Comparison of ENCODE assay signal across 19 mouse cellular contexts in genomic region chr12:77799134-77799770, GRCm38 (mm10).
A peak's percentile ranks its signal among the peaks of the same experiment; 100 is the strongest.
DNase-seq lines count a peak whose midpoint lies in the region; ATAC-seq and TF ChIP-seq lines count a peak whose summit lies in the region.
"Had no signal": no experiment of that assay in that cellular context is flagged by ENCODE, and none has a peak within 500 bp of the region (broad histone marks: within the 10 kb centered on the region; RNA-seq: fewer than 3 reads in every experiment).

No protein-coding gene starts in this region.

- WGBS in kidney, embryonic 14.5 days = 60% methylated on average over 12 of the region's 12 CpGs
- 22% methylated on average over 12 of the region's 12 CpGs for WGBS in forebrain, embryonic 16.5 days
- WGBS in midbrain, embryonic 16.5 days = 21% methylated on average over 12 of the region's 12 CpGs

- H3K4me2 ChIP-seq in kidney, embryonic 14.5 days (replicated peaks; ENCODE audit: low read depth, low read length) = no peak overlapping the region
- H3K4me2 ChIP-seq in forebrain, embryonic 16.5 days (ENCODE audit: low read length) = peak overlapping the region; percentile 36
- 0 out of 2 replicates have a peak overlapping the region, but pooled peaks have one; percentile 5 for H3K4me2 ChIP-seq in midbrain, embryonic 16.5 days (ENCODE audit: low read length)
- H3K4me2 ChIP-seq: hindbrain, embryonic 15.5 days; liver, embryonic 12.5 days; lung, embryonic 15.5 days had no signal

- H3K9ac ChIP-seq in kidney, embryonic 14.5 days (ENCODE audit: low read depth, low read length) = no peak overlapping the region
- H3K9ac ChIP-seq in forebrain, embryonic 16.5 days (replicated peaks; ENCODE audit: low read depth, low read length) = peak overlapping the region; percentile 24
- no peak overlapping the region for H3K9ac ChIP-seq in midbrain, embryonic 16.5 days (ENCODE audit: low read depth, low read length)
- H3K9ac ChIP-seq: hindbrain, embryonic 15.5 days; liver, embryonic 12.5 days; lung, embryonic 15.5 days had no signal

- ATAC-seq in kidney, embryonic 14.5 days (ENCODE audit: low FRiP score, low TSS enrichment) = no peak
- ATAC-seq in forebrain, embryonic 16.5 days = peak; percentile 66
- peak; percentile 78 for ATAC-seq in midbrain, embryonic 16.5 days
- ATAC-seq: activated CD4-positive, CD25-positive, alpha-beta regulatory T cell, adult 4 months; liver, embryonic 12.5 days; Patski had no signal

- no peak overlapping the region for H3K4me3 ChIP-seq in kidney, embryonic 14.5 days (ENCODE audit: low read length)
- peak overlapping the region; percentile 11; the same call in 1 of the 2 replicates for H3K4me3 ChIP-seq in forebrain, embryonic 16.5 days (replicated peaks; ENCODE audit: low read length)
- no peak overlapping the region for H3K4me3 ChIP-seq in midbrain, embryonic 16.5 days (ENCODE audit: low read depth, low read length)
- H3K4me3 ChIP-seq in layer of hippocampus, adult 2 months = no peak overlapping the region
- H3K4me3 ChIP-seq: hindbrain, embryonic 15.5 days; liver, embryonic 12.5 days; lung, embryonic 15.5 days had no signal

- no peak for TF ChIP-seq POLR2A in brain, embryonic 14.5 days (IDR thresholded peaks at IDR 0.05; ENCODE audit: borderline replicate concordance, extremely low read depth, insufficient read depth, insufficient read length, poor library complexity, severe bottlenecking)

- no peak overlapping the region for H3K27ac ChIP-seq in kidney, embryonic 14.5 days (ENCODE audit: low read depth, low read length)
- H3K27ac ChIP-seq in forebrain, embryonic 16.5 days (ENCODE audit: low read length) = no peak overlapping the region
- no peak overlapping the region for H3K27ac ChIP-seq in midbrain, embryonic 16.5 days (ENCODE audit: low read length)
- H3K27ac ChIP-seq in layer of hippocampus, adult 2 months = no peak overlapping the region
- H3K27ac ChIP-seq: hindbrain, embryonic 15.5 days; liver, embryonic 12.5 days; lung, embryonic 15.5 days had no signal

- no peaks in the 10 kb centered on the region for H3K27me3 ChIP-seq in kidney, embryonic 14.5 days (ENCODE audit: control insufficient read depth, insufficient read depth, low read length)
- no peaks in the 10 kb centered on the region for H3K27me3 ChIP-seq in forebrain, embryonic 16.5 days (replicated peaks; ENCODE audit: control insufficient read depth, insufficient read depth, low read length)
- H3K27me3 ChIP-seq in midbrain, embryonic 16.5 days (ENCODE audit: control insufficient read depth, insufficient read depth, low read depth, low read length) = no peaks in the 10 kb centered on the region
- H3K27me3 ChIP-seq: hindbrain, embryonic 15.5 days; liver, embryonic 12.5 days; lung, embryonic 15.5 days; Patski had no signal

- no peaks in the 10 kb centered on the region for H3K4me1 ChIP-seq in kidney, embryonic 14.5 days (ENCODE audit: control insufficient read depth, insufficient read depth, low read length)
- H3K4me1 ChIP-seq in forebrain, embryonic 16.5 days (replicated peaks; ENCODE audit: control insufficient read depth, insufficient read depth, low read length) = peaks cover 10% of the 10 kb centered on the region
- peaks cover 8% of the 10 kb centered on the region for H3K4me1 ChIP-seq in midbrain, embryonic 16.5 days (ENCODE audit: control insufficient read depth, insufficient read depth, low read length)
- H3K4me1 ChIP-seq: liver, embryonic 12.5 days; lung, embryonic 15.5 days had no signal

- DNase-seq in kidney, postnatal 10 days = peak; percentile 45
- peak; percentile 81 for DNase-seq in brain, embryonic 14.5 days (ENCODE audit: low read depth)
- DNase-seq in cerebellum, adult 8-10 months = no peak
- no peak for DNase-seq in layer of hippocampus, adult 2 months (ENCODE audit: low spot score in 2 of 2)
- DNase-seq: adrenal gland, postnatal 25 days; cerebellum, postnatal 25 days; gastrocnemius, postnatal 10 days; heart, adult 18-20 months; kidney, adult 11 months; retina, postnatal 1 day; thymus, postnatal 4 days had no signal

- no peak for TF ChIP-seq CTCF in brain, embryonic 14.5 days (IDR thresholded peaks at IDR 0.05; ENCODE audit: borderline replicate concordance, extremely low read depth, insufficient read depth, insufficient read length)
- TF ChIP-seq CTCF in layer of hippocampus, adult 2 months (conservative IDR thresholded peaks at IDR 0.05) = no peak

- H3K36me3 ChIP-seq in kidney, embryonic 14.5 days (ENCODE audit: control insufficient read depth, insufficient read depth, low read length) = no peaks in the 10 kb centered on the region
- no peaks in the 10 kb centered on the region for H3K36me3 ChIP-seq in forebrain, embryonic 16.5 days (ENCODE audit: control insufficient read depth, insufficient read depth)
- H3K36me3 ChIP-seq in midbrain, embryonic 16.5 days (ENCODE audit: control insufficient read depth, insufficient read depth, low read length) = no peaks in the 10 kb centered on the region
- H3K36me3 ChIP-seq: hindbrain, embryonic 15.5 days; liver, embryonic 12.5 days; lung, embryonic 15.5 days had no signal

- H3K9me3 ChIP-seq in kidney, embryonic 14.5 days (ENCODE audit: control insufficient read depth, low read length) = no peaks in the 10 kb centered on the region
- no peaks in the 10 kb centered on the region for H3K9me3 ChIP-seq in forebrain, embryonic 16.5 days (ENCODE audit: control insufficient read depth, low read length)
- no peaks in the 10 kb centered on the region for H3K9me3 ChIP-seq in midbrain, embryonic 16.5 days (replicated peaks; ENCODE audit: control insufficient read depth, low read length, poor library complexity, severe bottlenecking)
- H3K9me3 ChIP-seq: hindbrain, embryonic 15.5 days; liver, embryonic 12.5 days; lung, embryonic 15.5 days had no signal

Comparison
In these comparisons a context has a peak if more than half of its experiments do, and no peak if none do; other contexts are left out.
1. DNase-seq: peak in kidney, postnatal 10 days (single experiment) and brain, embryonic 14.5 days (single experiment); none in cerebellum, adult 8-10 months (single experiment) and layer of hippocampus, adult 2 months (0 of 2).